Mouse (Mus musculus): ENCODE results near the gene Itga4. TPM values are rescaled to one million over a fixed set of nuclear protein-coding genes. Genes with fewer than 3 reads are reported as not detected.

Itga4 gene
- polyA plus RNA-seq, 1 experiment from 2014 or later = 7.9 TPM

DNA sequence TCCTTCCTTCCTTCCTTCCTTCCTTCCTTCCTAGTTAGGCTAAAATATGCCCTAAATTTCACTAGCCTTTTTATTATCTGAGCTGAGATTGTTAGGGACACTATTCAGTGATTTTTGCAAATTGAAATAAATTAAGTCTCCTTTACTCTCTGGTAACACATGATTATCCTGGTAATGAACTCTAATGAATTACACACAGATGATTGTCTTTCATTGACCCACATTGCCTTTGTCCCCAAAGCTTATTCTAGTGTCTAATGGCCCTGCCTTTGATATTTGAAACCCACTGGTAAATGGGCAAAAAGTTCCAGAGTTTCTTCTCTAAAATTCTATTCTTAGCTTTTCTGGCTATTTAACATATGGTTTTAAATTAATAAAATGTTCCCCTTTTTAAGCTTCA, 23.4 kb downstream of the Itga4 start:
- H3K36me3 ChIP-seq (ENCODE audit: control insufficient read depth, insufficient read depth, low read length) = no peaks in the 10 kb centered on the region
- H3K27me3 ChIP-seq (ENCODE audit: control insufficient read depth, insufficient read depth, low read length) = no peaks in the 10 kb centered on the region
- H3K4me3 ChIP-seq (ENCODE audit: low read depth, low read length) = no peak overlapping the region
- H3K9me3 ChIP-seq (ENCODE audit: control insufficient read depth, low read length) = no peaks in the 10 kb centered on the region
- H3K4me2 ChIP-seq (ENCODE audit: low read depth) = no peak overlapping the region
- H3K9ac ChIP-seq (ENCODE audit: low read length) = no peak overlapping the region
- no peak for ATAC-seq (ENCODE audit: insufficient read depth, low FRiP score, low TSS enrichment)
- no peak for DNase-seq (ENCODE audit: low spot score)
- H3K27ac ChIP-seq (ENCODE audit: low read depth, low read length) = no peak overlapping the region
- no peaks in the 10 kb centered on the region for H3K4me1 ChIP-seq (ENCODE audit: control insufficient read depth, insufficient read depth, low read length)

DNA sequence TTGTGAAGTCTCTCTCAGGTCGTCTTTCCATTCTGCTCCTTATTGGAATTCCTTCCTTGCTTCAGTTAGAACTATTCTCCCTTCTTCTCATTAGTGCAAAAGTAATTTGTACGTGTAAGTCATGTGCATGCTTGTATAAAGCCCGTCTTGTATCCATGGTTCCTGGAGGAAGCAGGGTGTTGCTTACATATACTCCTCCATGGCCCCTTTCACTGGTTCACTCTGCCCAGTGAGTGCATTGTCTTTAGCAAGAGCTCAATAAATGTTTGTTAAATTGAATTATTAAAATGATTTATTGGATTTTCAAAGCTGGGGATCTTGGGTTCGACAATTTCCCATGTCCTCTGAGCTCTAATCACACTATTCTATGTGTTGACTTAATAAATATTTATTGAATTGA, 29.0 kb downstream of the Itga4 start:
- DNase-seq (ENCODE audit: low spot score) (no peak), ATAC-seq (ENCODE audit: insufficient read depth, low FRiP score, low TSS enrichment) (no peak)
- no peak overlapping the region for H3K27ac ChIP-seq (ENCODE audit: low read depth, low read length)
- no peak overlapping the region for H3K4me3 ChIP-seq (ENCODE audit: low read depth, low read length)
- WGBS = 83% methylated on average over 4 of the region's 4 CpGs
- no peaks in the 10 kb centered on the region for H3K4me1 ChIP-seq (ENCODE audit: control insufficient read depth, insufficient read depth, low read length)
- no peaks in the 10 kb centered on the region for H3K27me3 ChIP-seq (ENCODE audit: control insufficient read depth, insufficient read depth, low read length)
- H3K9ac ChIP-seq (ENCODE audit: low read length) = no peak overlapping the region
- no peak overlapping the region for H3K4me2 ChIP-seq (ENCODE audit: low read depth)
- no peaks in the 10 kb centered on the region for H3K9me3 ChIP-seq (ENCODE audit: control insufficient read depth, low read length)
- no peaks in the 10 kb centered on the region for H3K36me3 ChIP-seq (ENCODE audit: control insufficient read depth, insufficient read depth, low read length)

DNA sequence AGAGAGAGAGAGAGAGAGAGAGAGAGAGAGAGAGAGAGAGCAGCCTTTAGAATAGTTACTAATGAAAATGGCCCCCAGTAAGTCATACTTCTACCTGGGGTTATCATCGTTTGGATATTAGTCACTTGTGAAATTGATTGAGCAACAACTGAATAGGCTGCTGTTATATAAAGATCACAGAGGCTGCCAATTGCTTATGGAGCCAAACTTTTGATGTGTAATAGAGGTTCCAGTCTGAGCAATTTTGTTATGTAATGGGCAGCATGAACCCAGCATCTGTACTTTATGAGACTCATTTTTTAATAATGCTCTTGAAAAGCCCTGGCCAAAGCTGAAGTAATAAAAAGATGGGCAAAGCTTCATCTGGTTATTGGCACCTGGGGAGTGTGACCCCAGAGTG, 34.9 kb downstream of the Itga4 start:
- Histone ChIP-seq H3K27ac (ENCODE audit: low read depth, low read length) (no peak overlapping the region), H3K27me3 (ENCODE audit: control insufficient read depth, insufficient read depth, low read length) (no peaks in the 10 kb centered on the region)

DNA sequence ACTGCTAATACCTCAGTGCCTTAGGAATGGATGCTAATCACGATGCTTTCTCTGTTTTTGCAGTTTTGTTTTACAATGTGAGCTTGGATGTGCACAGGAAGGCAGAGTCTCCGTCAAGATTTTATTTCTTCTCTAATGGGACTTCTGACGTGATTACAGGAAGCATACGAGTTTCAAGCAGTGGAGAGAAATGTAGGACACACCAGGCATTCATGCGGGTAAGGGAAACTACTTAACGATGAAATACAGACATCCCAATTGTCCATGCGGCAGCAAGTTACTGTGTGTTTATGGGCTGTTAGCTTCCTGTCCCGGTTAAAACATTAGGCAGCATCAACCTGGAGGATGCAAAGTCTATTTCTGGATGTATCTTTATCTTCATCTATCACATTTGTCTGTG, 36.7 kb downstream of the Itga4 start:
- H3K27ac ChIP-seq (ENCODE audit: low read depth, low read length) = no peak overlapping the region
- no peaks in the 10 kb centered on the region for H3K4me1 ChIP-seq (ENCODE audit: control insufficient read depth, insufficient read depth, low read length)
- no peak overlapping the region for H3K4me2 ChIP-seq (ENCODE audit: low read depth)
- 57% methylated on average over 8 of the region's 8 CpGs for WGBS
- no peaks in the 10 kb centered on the region for H3K9me3 ChIP-seq (ENCODE audit: control insufficient read depth, low read length)
- H3K4me3 ChIP-seq (ENCODE audit: low read depth, low read length) = no peak overlapping the region
- DNase-seq (ENCODE audit: low spot score) = no peak
- ATAC-seq (ENCODE audit: insufficient read depth, low FRiP score, low TSS enrichment) = no peak
- no peaks in the 10 kb centered on the region for H3K27me3 ChIP-seq (ENCODE audit: control insufficient read depth, insufficient read depth, low read length)
- H3K9ac ChIP-seq (ENCODE audit: low read length) = no peak overlapping the region
- H3K36me3 ChIP-seq (ENCODE audit: control insufficient read depth, insufficient read depth, low read length) = no peaks in the 10 kb centered on the region

More for the DNA sequence above, 34.9 kb downstream of the Itga4 start:
- no peak overlapping the region for H3K9ac ChIP-seq (ENCODE audit: low read length)
- no peak overlapping the region for H3K4me2 ChIP-seq (ENCODE audit: low read depth)
- no peaks in the 10 kb centered on the region for H3K4me1 ChIP-seq (ENCODE audit: control insufficient read depth, insufficient read depth, low read length)
- no peaks in the 10 kb centered on the region for H3K9me3 ChIP-seq (ENCODE audit: control insufficient read depth, low read length)
- DNase-seq (ENCODE audit: low spot score) = no peak
- H3K4me3 ChIP-seq (ENCODE audit: low read depth, low read length) = no peak overlapping the region
- no peaks in the 10 kb centered on the region for H3K36me3 ChIP-seq (ENCODE audit: control insufficient read depth, insufficient read depth, low read length)
- WGBS = 81% methylated on average over 1 of the region's 1 CpGs
- ATAC-seq (ENCODE audit: insufficient read depth, low FRiP score, low TSS enrichment) = no peak

DNA sequence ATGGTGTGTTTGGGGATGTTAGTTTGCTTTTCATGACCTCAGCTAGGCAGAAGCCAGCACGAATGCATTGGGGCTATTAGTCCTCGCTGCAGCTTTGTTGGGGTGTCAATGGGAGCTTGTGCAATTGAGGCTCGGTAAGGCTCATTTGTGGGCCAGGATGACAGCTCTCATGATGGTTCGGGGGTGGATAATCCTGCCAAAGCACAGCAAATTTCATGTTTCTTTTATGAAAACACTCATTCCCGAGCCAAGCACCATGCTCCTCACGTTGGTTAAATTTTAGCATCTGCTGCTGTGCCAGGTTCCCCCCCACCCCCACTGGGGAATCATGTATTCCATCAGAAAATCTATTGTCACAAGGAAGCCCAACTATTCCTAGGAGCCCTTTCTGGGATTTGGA, 37.2 kb downstream of the Itga4 start:
- H3K4me1 ChIP-seq (ENCODE audit: control insufficient read depth, insufficient read depth, low read length) = no peaks in the 10 kb centered on the region
- no peak overlapping the region for H3K9ac ChIP-seq (ENCODE audit: low read length)
- no peak for ATAC-seq (ENCODE audit: insufficient read depth, low FRiP score, low TSS enrichment)
- no peak overlapping the region for H3K27ac ChIP-seq (ENCODE audit: low read depth, low read length)
- no peaks in the 10 kb centered on the region for H3K36me3 ChIP-seq (ENCODE audit: control insufficient read depth, insufficient read depth, low read length)
- H3K4me2 ChIP-seq (ENCODE audit: low read depth) = no peak overlapping the region
- H3K4me3 ChIP-seq (ENCODE audit: low read depth, low read length) = no peak overlapping the region
- 62% methylated on average over 6 of the region's 6 CpGs for WGBS
- H3K9me3 ChIP-seq (ENCODE audit: control insufficient read depth, low read length) = no peaks in the 10 kb centered on the region
- no peak for DNase-seq (ENCODE audit: low spot score)
- no peaks in the 10 kb centered on the region for H3K27me3 ChIP-seq (ENCODE audit: control insufficient read depth, insufficient read depth, low read length)

DNA sequence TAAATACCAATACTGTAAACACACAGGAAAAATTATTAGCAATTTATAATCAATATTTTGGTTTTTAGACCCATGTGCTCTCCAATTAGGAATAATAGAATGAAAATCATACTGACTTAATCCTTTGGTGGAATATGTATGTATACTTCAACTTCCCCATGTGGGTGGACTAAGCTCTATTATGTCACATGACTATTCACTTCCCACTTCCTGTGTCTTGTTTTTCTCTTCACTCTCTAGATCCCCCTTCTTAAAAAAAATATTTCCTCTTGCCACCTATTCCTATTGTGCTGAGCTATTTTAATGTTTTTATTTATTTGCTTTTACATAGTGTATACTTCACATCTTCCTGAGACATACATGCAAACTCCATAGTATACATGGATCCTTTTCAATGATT, 47.2 kb downstream of the Itga4 start:
- Histone ChIP-seq H3K9me3 (ENCODE audit: control insufficient read depth, low read length) (no peaks in the 10 kb centered on the region), H3K36me3 (ENCODE audit: control insufficient read depth, insufficient read depth, low read length) (no peaks in the 10 kb centered on the region)

DNA sequence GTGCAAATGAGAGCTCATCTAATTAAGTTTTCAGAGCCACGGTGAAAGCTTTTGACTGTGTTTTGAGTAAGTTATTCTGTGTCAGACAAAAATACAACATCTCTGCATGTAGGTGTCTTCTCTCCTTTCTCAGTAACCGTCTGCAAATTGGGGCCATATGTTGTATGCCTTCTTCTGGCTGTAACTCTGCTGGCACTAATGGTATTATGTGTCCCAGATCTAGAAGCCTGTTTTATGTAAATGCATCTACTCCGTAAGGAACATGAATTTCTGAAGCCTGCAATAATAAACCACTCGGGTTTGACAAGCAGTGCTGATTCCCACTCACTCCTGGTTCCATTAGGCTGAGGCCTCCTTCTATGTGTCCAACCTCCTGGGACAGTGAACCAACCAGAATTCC, 52.3 kb downstream of the Itga4 start:
- DNase-seq (ENCODE audit: low spot score) (no peak), ATAC-seq (ENCODE audit: insufficient read depth, low FRiP score, low TSS enrichment) (no peak)
- no peak overlapping the region for H3K4me3 ChIP-seq (ENCODE audit: low read depth, low read length)
- H3K27me3 ChIP-seq (ENCODE audit: control insufficient read depth, insufficient read depth, low read length) = no peaks in the 10 kb centered on the region
- WGBS = 78% methylated on average over 4 of the region's 4 CpGs
- H3K27ac ChIP-seq (ENCODE audit: low read depth, low read length) = no peak overlapping the region
- no peaks in the 10 kb centered on the region for H3K36me3 ChIP-seq (ENCODE audit: control insufficient read depth, insufficient read depth, low read length)
- no peaks in the 10 kb centered on the region for H3K4me1 ChIP-seq (ENCODE audit: control insufficient read depth, insufficient read depth, low read length)
- H3K9me3 ChIP-seq (ENCODE audit: control insufficient read depth, low read length) = no peaks in the 10 kb centered on the region
- H3K9ac ChIP-seq (ENCODE audit: low read length) = no peak overlapping the region
- H3K4me2 ChIP-seq (ENCODE audit: low read depth) = no peak overlapping the region

More for the DNA sequence above, 47.2 kb downstream of the Itga4 start:
- H3K27me3 ChIP-seq (ENCODE audit: control insufficient read depth, insufficient read depth, low read length) = no peaks in the 10 kb centered on the region
- H3K4me3 ChIP-seq (ENCODE audit: low read depth, low read length) = no peak overlapping the region
- ATAC-seq (ENCODE audit: insufficient read depth, low FRiP score, low TSS enrichment) (no peak), DNase-seq (ENCODE audit: low spot score) (no peak)
- no peak overlapping the region for H3K4me2 ChIP-seq (ENCODE audit: low read depth)
- H3K4me1 ChIP-seq (ENCODE audit: control insufficient read depth, insufficient read depth, low read length) = no peaks in the 10 kb centered on the region
- no peak overlapping the region for H3K9ac ChIP-seq (ENCODE audit: low read length)
- H3K27ac ChIP-seq (ENCODE audit: low read depth, low read length) = no peak overlapping the region

DNA sequence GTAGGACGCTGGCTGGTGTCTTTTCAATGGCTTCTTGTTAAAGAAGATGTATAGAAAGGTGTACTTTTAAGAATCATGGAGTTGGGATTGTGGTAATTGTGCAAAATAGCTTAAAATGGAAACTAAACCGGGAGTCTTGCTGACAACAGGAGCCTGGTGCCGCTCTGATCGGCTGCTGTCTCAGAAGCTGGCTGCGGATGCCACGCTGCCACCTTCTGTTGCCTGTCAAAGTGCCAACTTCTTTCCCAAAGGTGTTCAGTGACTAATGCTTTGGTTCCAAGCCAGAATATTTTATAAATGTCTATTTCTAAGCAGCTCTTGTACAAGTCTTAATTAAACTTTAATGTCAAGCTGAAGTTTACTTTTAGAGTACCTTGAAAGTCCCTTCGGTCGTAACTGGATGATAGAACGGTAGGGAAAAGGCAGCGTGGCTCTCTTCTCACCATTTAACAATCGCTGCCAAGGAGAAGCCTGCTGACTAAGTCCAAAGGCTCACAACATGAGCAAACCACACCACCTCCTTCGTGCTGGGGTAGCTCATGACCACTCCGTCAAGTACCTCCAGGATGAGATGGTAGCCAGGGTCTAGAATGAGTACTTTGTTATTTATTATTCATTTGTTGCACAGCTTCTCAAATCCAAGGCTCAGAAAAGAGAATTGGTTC, 54.4 kb downstream of the Itga4 start:
- Histone ChIP-seq H3K9ac (ENCODE audit: low read length) (no peak overlapping the region), H3K36me3 (ENCODE audit: control insufficient read depth, insufficient read depth, low read length) (no peaks in the 10 kb centered on the region), H3K9me3 (ENCODE audit: control insufficient read depth, low read length) (no peaks in the 10 kb centered on the region), H3K27ac (ENCODE audit: low read depth, low read length) (no peak overlapping the region), H3K4me3 (ENCODE audit: low read depth, low read length) (no peak overlapping the region), H3K4me1 (ENCODE audit: control insufficient read depth, insufficient read depth, low read length) (no peaks in the 10 kb centered on the region), H3K27me3 (ENCODE audit: control insufficient read depth, insufficient read depth, low read length) (no peaks in the 10 kb centered on the region), H3K4me2 (ENCODE audit: low read depth) (no peak overlapping the region)
- DNase-seq (ENCODE audit: low spot score) = no peak
- WGBS = 94% methylated on average over 13 of the region's 13 CpGs
- ATAC-seq (ENCODE audit: insufficient read depth, low FRiP score, low TSS enrichment) = no peak

DNA sequence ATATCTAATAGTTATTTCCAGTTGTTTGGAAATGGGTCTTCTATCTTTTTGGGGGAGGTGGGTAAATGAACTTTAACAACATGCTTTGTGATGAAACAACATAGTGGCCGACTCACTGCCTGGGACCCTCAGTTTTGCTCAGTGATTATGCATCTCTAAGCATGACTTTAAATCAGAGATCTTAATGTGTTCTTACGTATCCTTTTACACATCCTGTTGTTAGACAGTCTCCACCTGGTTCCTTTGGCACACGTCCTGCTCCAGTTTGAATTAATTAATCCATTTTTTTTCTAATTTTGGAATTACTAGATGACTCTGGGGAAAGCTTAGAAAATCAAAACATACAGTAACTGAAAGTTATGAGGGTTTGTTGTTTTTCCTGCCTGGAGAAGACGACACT, 57.3 kb downstream of the Itga4 start:
- no peak overlapping the region for H3K27ac ChIP-seq (ENCODE audit: low read depth, low read length)
- ATAC-seq (ENCODE audit: insufficient read depth, low FRiP score, low TSS enrichment) (no peak), DNase-seq (ENCODE audit: low spot score) (no peak)
- H3K9me3 ChIP-seq (ENCODE audit: control insufficient read depth, low read length) = no peaks in the 10 kb centered on the region
- no peak overlapping the region for H3K9ac ChIP-seq (ENCODE audit: low read length)
- no peaks in the 10 kb centered on the region for H3K36me3 ChIP-seq (ENCODE audit: control insufficient read depth, insufficient read depth, low read length)
- no peak overlapping the region for H3K4me2 ChIP-seq (ENCODE audit: low read depth)
- WGBS = 88% methylated on average over 4 of the region's 4 CpGs
- no peaks in the 10 kb centered on the region for H3K27me3 ChIP-seq (ENCODE audit: control insufficient read depth, insufficient read depth, low read length)
- no peak overlapping the region for H3K4me3 ChIP-seq (ENCODE audit: low read depth, low read length)
- H3K4me1 ChIP-seq (ENCODE audit: control insufficient read depth, insufficient read depth, low read length) = no peaks in the 10 kb centered on the region
